Mouse (Mus musculus) layer of hippocampus, adult 9-11 months (tissue): ENCODE results near the gene Mdm4.

Source experiments
- DNase-seq: peaks from one replicate; pipeline ENCODE4 v3.0.0; 2022

Mdm4 gene

GRCm38 (mm10) chr1:133030461-133030860, at the start of gene Mdm4:
Gene Mdm4, minus strand, starts transcription at chr1:133030561.
- DNase-seq, result no peak

GRCm38 (mm10) chr1:133080079-133080561, 49.8 kb upstream of the Mdm4 start:
- no peak for DNase-seq

GRCm38 (mm10) chr1:133079509-133079908, 49.1 kb upstream of the Mdm4 start:
- no peak for DNase-seq

GRCm38 (mm10) chr1:133078338-133078727, 48.0 kb upstream of the Mdm4 start:
- DNase-seq, result peak; percentile 31

- DNase-seq, result no peak
Measured at GRCm38 (mm10) chr1:133077606-133078337, 47.4 kb upstream of the Mdm4 start.

- DNase-seq, result no peak
Measured at GRCm38 (mm10) chr1:133076681-133077514, 46.5 kb upstream of the Mdm4 start.

GRCm38 (mm10) chr1:133075651-133076400, 45.5 kb upstream of the Mdm4 start:
- no peak for DNase-seq

GRCm38 (mm10) chr1:133074541-133074940, 44.2 kb upstream of the Mdm4 start:
- no peak for DNase-seq

GRCm38 (mm10) chr1:133073327-133073856, 43.0 kb upstream of the Mdm4 start:
- no peak for DNase-seq

- DNase-seq, result peak; percentile 58
Measured at GRCm38 (mm10) chr1:133071666-133072381, 41.5 kb upstream of the Mdm4 start.

- no peak for DNase-seq
Measured at GRCm38 (mm10) chr1:133070157-133070556, 39.8 kb upstream of the Mdm4 start.

- DNase-seq, result no peak
Measured at GRCm38 (mm10) chr1:133069275-133070120, 39.1 kb upstream of the Mdm4 start.

- peak; percentile 88 for DNase-seq
Measured at GRCm38 (mm10) chr1:133068669-133069274, 38.4 kb upstream of the Mdm4 start.

GRCm38 (mm10) chr1:133068268-133068667, 37.9 kb upstream of the Mdm4 start:
- no peak for DNase-seq

GRCm38 (mm10) chr1:133063164-133063563, 32.8 kb upstream of the Mdm4 start:
- DNase-seq, result peak; percentile 47

GRCm38 (mm10) chr1:133060681-133061080, 30.3 kb upstream of the Mdm4 start:
- DNase-seq, result no peak

- DNase-seq, result no peak
Measured at GRCm38 (mm10) chr1:133059592-133059991, 29.2 kb upstream of the Mdm4 start.

- DNase-seq, result no peak
Measured at GRCm38 (mm10) chr1:133057345-133058034, 27.1 kb upstream of the Mdm4 start.

- no peak for DNase-seq
Measured at GRCm38 (mm10) chr1:133054326-133054725, 24.0 kb upstream of the Mdm4 start.

GRCm38 (mm10) chr1:133053034-133053433, 22.7 kb upstream of the Mdm4 start:
- no peak for DNase-seq
